Mouse (Mus musculus) myocyte (in vitro differentiated cells): ENCODE results near the gene Ptpn13. TPM values are rescaled to one million over a fixed set of nuclear protein-coding genes. Genes with fewer than 3 reads are reported as not detected.

ENCODE experiments used
- H3K27me3 ChIP-seq: one replicate; pipeline ENCODE4 v1.6.1; 2011; ENCODE audit not compliant: control insufficient read depth, insufficient read depth, insufficient read length
- H3K36me3 ChIP-seq: one replicate; pipeline ENCODE4 v1.6.1; 2011; ENCODE audit not compliant: control insufficient read depth, insufficient read depth
- H3K4me2 ChIP-seq: one replicate; pipeline ENCODE4 v1.6.1; 2011; ENCODE audit warnings: low read depth, control low read depth
- H3K4me3 ChIP-seq: one replicate; pipeline ENCODE4 v1.5.1; 2011; ENCODE audit warnings: mild to moderate bottlenecking, control low read depth, moderate library complexity
- H3K79me2 ChIP-seq: one replicate; pipeline ENCODE4 v1.6.1; 2011; ENCODE audit not compliant: control insufficient read depth, insufficient read depth
- H3ac ChIP-seq: one replicate; pipeline ENCODE4 v1.6.1; 2011; ENCODE audit not compliant: control insufficient read depth, insufficient read length
- CEBPB ChIP-seq: IDR thresholded peaks from 2 replicates; pipeline ENCODE4 v1.6.1; 2011; ENCODE audit warnings: mild to moderate bottlenecking, moderate library complexity; ENCODE audit not compliant: poor library complexity, insufficient read depth, severe bottlenecking
- E2F4 ChIP-seq: IDR thresholded peaks from one replicate; pipeline ENCODE4 v1.6.1; 2011; ENCODE audit warnings: mild to moderate bottlenecking, control low read depth, moderate library complexity; ENCODE audit not compliant: insufficient read depth
- MAX ChIP-seq: IDR thresholded peaks from one replicate; pipeline ENCODE4 v1.6.1; 2011; ENCODE audit warnings: low read depth, mild to moderate bottlenecking, control low read depth
- MYOD1 ChIP-seq, 3 experiments: IDR thresholded peaks; one replicate each; pipeline ENCODE4 v1.6.1; 2011; ENCODE audit warnings: control low read depth in 2 of 3, low read depth in 2 of 3, mild to moderate bottlenecking in 2 of 3, moderate library complexity in 1 of 3; ENCODE audit not compliant: insufficient read length in 2 of 3, control insufficient read depth in 1 of 3
- MYOG ChIP-seq, 3 experiments: IDR thresholded peaks; one replicate each; pipeline ENCODE4 v1.6.1; 2011; ENCODE audit warnings: control low read depth in 2 of 3, low read depth in 2 of 3, mild to moderate bottlenecking in 2 of 3; ENCODE audit not compliant: insufficient read length in 2 of 3, control insufficient read depth in 1 of 3, insufficient read depth in 1 of 3
- POLR2A ChIP-seq: IDR thresholded peaks from one replicate; pipeline ENCODE4 v1.6.1; 2011; ENCODE audit warnings: low read depth, mild to moderate bottlenecking, control low read depth, moderate library complexity; ENCODE audit not compliant: insufficient read length
- POLR2AphosphoS2 ChIP-seq: IDR thresholded peaks from one replicate; pipeline ENCODE4 v1.6.1; 2011; ENCODE audit warnings: low read depth, control low read depth; ENCODE audit not compliant: insufficient read length
- REST ChIP-seq: IDR thresholded peaks from one replicate; pipeline ENCODE4 v1.6.1; 2011; ENCODE audit warnings: mild to moderate bottlenecking, control low read depth, moderate library complexity; ENCODE audit not compliant: insufficient read depth, insufficient read length
- SRF ChIP-seq: IDR thresholded peaks from one replicate; pipeline ENCODE4 v1.6.1; 2011; ENCODE audit warnings: low read depth; ENCODE audit not compliant: control insufficient read depth, insufficient read length
- TCF12 ChIP-seq: IDR thresholded peaks from one replicate; pipeline ENCODE4 v1.6.1; 2011; ENCODE audit warnings: mild to moderate bottlenecking, control low read depth; ENCODE audit not compliant: poor library complexity, insufficient read depth, severe bottlenecking
- TCF3 ChIP-seq: IDR thresholded peaks from one replicate; pipeline ENCODE4 v1.6.1; 2011; ENCODE audit warnings: low read depth, control low read depth; ENCODE audit not compliant: insufficient read length
- USF1 ChIP-seq: IDR thresholded peaks from one replicate; pipeline ENCODE4 v1.6.1; 2011; ENCODE audit warnings: low read depth, mild to moderate bottlenecking, control low read depth, moderate library complexity
- polyA plus RNA-seq: library from polyadenylated mRNA; unstranded; fragments of >200 nt; fragmentation: generic; extraction: Trizol; gene quantifications from one replicate; pipeline ENCODE4 v1.2.1, GENCODE M21; 2012; ENCODE audit warnings: missing spikeins

Gene Ptpn13
- polyA plus RNA-seq, 1 experiment, result 5.3 TPM

DNA sequence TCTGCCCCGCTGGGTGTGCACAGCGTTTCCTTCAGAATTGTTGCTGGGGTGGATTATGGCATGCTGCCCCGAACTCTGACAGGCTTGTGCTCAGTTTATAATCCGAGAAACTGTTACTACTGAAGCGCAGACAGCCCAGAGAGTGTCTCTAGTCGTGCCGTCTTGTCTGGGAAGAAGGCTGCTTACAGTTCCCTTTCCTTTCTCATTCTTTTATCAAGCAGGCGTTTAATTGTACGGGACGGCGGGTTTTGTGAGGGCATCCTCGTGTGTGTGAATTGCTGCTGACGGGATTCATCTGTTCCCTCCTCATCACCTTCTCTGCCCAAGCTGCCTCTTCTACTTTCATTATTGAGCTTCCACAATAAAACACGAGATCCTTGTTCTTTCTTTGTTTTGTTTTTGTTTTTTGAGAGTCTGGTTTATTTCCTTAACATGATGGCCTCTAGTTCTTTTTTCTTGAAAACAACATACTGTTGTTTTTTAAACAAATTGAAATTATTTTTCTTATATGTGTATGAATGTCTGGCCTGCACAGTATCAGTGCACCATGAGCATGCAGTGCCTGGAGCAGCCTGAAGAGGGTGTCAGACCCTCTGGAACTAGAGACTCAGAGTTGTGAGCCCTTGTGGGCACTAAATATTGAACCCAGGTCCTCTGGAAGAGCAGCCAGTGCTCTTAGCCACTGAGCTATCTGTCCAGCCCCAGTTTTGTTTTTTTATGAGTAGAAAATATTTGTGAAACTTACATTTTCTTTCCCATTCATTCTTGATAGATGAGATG is 28.6 kb downstream of the Ptpn13 start:
- H3K4me2 ChIP-seq, result no peak overlapping the region
- no peaks in the 10 kb centered on the region for H3K79me2 ChIP-seq
- no peaks in the 10 kb centered on the region for H3K36me3 ChIP-seq
- TF ChIP-seq SRF (no peak), E2F4 (no peak), MAX (no peak), REST (no peak), USF1 (no peak), POLR2A (no peak), MYOG (IDR thresholded peaks at IDR 0.05; ENCODE audit: control insufficient read depth in 1 of 3, insufficient read depth in 1 of 3, insufficient read length in 2 of 3, low read depth in 2 of 3) (no peak), POLR2AphosphoS2 (no peak), CEBPB (no peak), MYOD1 (IDR thresholded peaks at IDR 0.05; ENCODE audit: control insufficient read depth in 1 of 3, insufficient read length in 2 of 3, low read depth in 2 of 3) (no peak), TCF3 (no peak), TCF12 (no peak)
- H3K4me3 ChIP-seq, result no peak overlapping the region
- H3K27me3 ChIP-seq, result no peaks in the 10 kb centered on the region
- no peak overlapping the region for H3ac ChIP-seq

DNA sequence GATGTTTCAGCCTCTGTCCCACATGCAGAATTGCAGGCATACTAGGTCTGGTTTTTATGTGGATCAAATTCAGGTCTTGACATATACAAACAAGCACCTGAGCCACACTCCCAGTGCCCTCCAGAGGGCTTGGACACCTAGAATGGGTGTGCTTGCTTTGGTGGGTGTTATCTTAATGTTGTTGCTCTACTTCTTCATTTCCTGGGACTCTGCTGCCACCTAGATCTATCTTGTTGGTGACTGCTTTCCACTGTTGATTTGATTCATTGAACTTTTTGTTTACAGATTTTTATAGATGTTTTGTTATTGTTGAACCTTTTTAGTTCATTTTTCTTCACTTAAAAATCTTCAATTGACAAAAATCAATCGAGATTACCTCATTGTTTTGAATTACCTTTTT is 31.8 kb downstream of the Ptpn13 start:
- no peaks in the 10 kb centered on the region for H3K79me2 ChIP-seq
- H3K4me3 ChIP-seq, result no peak overlapping the region
- TF ChIP-seq POLR2A (no peak), USF1 (no peak), POLR2AphosphoS2 (no peak)
- H3ac ChIP-seq, result no peak overlapping the region
- H3K36me3 ChIP-seq, result no peaks in the 10 kb centered on the region
- H3K27me3 ChIP-seq, result no peaks in the 10 kb centered on the region
- H3K4me2 ChIP-seq, result no peak overlapping the region

- Histone ChIP-seq H3K27me3 (no peaks in the 10 kb centered on the region), H3K36me3 (no peaks in the 10 kb centered on the region), H3K4me2 (no peak overlapping the region), H3K79me2 (no peaks in the 10 kb centered on the region), H3ac (no peak overlapping the region), H3K4me3 (no peak overlapping the region)
- no peak for TF ChIP-seq MAX
- TF ChIP-seq MYOG (IDR thresholded peaks at IDR 0.05; ENCODE audit: control insufficient read depth in 1 of 3, insufficient read depth in 1 of 3, insufficient read length in 2 of 3, low read depth in 2 of 3), result peak; percentile 8 to 52 (median 22)
- TF ChIP-seq REST, result no peak
- no peak for TF ChIP-seq E2F4
- no peak for TF ChIP-seq POLR2A
- peak in 1 of 3 experiments; percentile 55 for TF ChIP-seq MYOD1 (IDR thresholded peaks at IDR 0.05; ENCODE audit: control insufficient read depth in 1 of 3, insufficient read length in 2 of 3, low read depth in 2 of 3)
- TF ChIP-seq TCF3, result no peak
These were observed 33.4 kb downstream of the Ptpn13 start for GRCm38 (mm10) chr5:103458411-103458810.

- H3K36me3 ChIP-seq, result no peaks in the 10 kb centered on the region
- no peaks in the 10 kb centered on the region for H3K27me3 ChIP-seq
- no peak overlapping the region for H3K4me2 ChIP-seq
- no peak overlapping the region for H3K4me3 ChIP-seq
- TF ChIP-seq TCF3, result no peak
- no peak for TF ChIP-seq MYOG (IDR thresholded peaks at IDR 0.05; ENCODE audit: control insufficient read depth in 1 of 3, insufficient read depth in 1 of 3, insufficient read length in 2 of 3, low read depth in 2 of 3)
- TF ChIP-seq CEBPB, result no peak
- no peak for TF ChIP-seq REST
- TF ChIP-seq POLR2A, result no peak
- TF ChIP-seq TCF12, result no peak
- TF ChIP-seq E2F4, result no peak
- no peak for TF ChIP-seq MAX
- no peak for TF ChIP-seq SRF
- no peak for TF ChIP-seq MYOD1 (IDR thresholded peaks at IDR 0.05; ENCODE audit: control insufficient read depth in 1 of 3, insufficient read length in 2 of 3, low read depth in 2 of 3)
- TF ChIP-seq USF1, result no peak
- TF ChIP-seq POLR2AphosphoS2, result no peak
- H3K79me2 ChIP-seq, result no peaks in the 10 kb centered on the region
- H3ac ChIP-seq, result no peak overlapping the region
These were observed 34.1 kb downstream of the Ptpn13 start for GRCm38 (mm10) chr5:103458959-103459675.

DNA sequence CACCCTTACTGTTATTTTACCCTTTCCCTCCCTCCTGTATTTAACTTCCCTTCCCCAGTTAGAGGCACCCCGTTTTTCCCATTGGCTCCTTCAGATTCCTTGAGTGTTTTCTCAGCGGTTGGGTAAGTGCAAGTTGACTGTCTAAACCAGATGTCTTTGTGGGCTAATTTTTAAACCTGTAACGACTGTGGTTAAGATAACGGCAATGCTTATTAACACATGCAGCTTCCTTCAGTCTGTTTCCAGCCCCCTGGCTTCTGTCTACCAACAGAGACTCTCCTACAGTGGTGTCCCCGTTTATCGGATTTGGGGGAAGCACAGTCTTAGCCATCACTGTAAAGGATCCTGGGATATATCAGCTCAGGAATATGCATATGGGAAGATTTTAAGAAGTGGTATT is 35.9 kb downstream of the Ptpn13 start:
- no peaks in the 10 kb centered on the region for H3K36me3 ChIP-seq
- H3K79me2 ChIP-seq, result no peaks in the 10 kb centered on the region
- no peak overlapping the region for H3ac ChIP-seq
- H3K4me3 ChIP-seq, result no peak overlapping the region
- TF ChIP-seq MYOD1 (IDR thresholded peaks at IDR 0.05; ENCODE audit: control insufficient read depth in 1 of 3, insufficient read length in 2 of 3, low read depth in 2 of 3) (no peak), MYOG (IDR thresholded peaks at IDR 0.05; ENCODE audit: control insufficient read depth in 1 of 3, insufficient read depth in 1 of 3, insufficient read length in 2 of 3, low read depth in 2 of 3) (no peak), REST (no peak), CEBPB (no peak), USF1 (no peak), TCF3 (no peak), E2F4 (no peak), SRF (no peak), POLR2AphosphoS2 (no peak), MAX (no peak), TCF12 (no peak), POLR2A (no peak)
- H3K4me2 ChIP-seq, result no peak overlapping the region
- H3K27me3 ChIP-seq, result no peaks in the 10 kb centered on the region
